Mouse (Mus musculus): ENCODE results near the gene Acot1. TPM values are rescaled to one million over a fixed set of nuclear protein-coding genes. Genes with fewer than 3 reads are reported as not detected.
"Not testable (repeated sequence)": the region's sequence is repeated elsewhere in the genome, so short reads cannot be mapped to it uniquely, and the experiment has no call there.

Gene Acot1
- polyA plus RNA-seq, 1 experiment from 2014 or later = 43.9 TPM

- not testable (repeated sequence) for H3K27me3 ChIP-seq; H3K4me3 ChIP-seq (replicated peaks); ATAC-seq (ENCODE audit: insufficient number of reproducible peaks, insufficient read depth, low FRiP score, low TSS enrichment, low read depth); H3K4me2 ChIP-seq; H3K9me3 ChIP-seq; H3K4me1 ChIP-seq (replicated peaks); H3K36me3 ChIP-seq; H3K27ac ChIP-seq; H3K9ac ChIP-seq (replicated peaks)
- 94% methylated on average over 4 of the region's 4 CpGs for WGBS
These were observed 13.0 kb downstream of the Acot1 start for GRCm38 (mm10) chr12:84022266-84022665.

GRCm38 (mm10) chr12:84023052-84023745, 13.9 kb downstream of the Acot1 start:
- Histone ChIP-seq H3K4me3 (replicated peaks) (no peak overlapping the region), H3K27me3 (no peaks in the 10 kb centered on the region), H3K27ac (peak overlapping the region; percentile 56), H3K36me3 (no peaks in the 10 kb centered on the region), H3K4me1 (replicated peaks) (no peaks in the 10 kb centered on the region), H3K4me2 (no peak overlapping the region), H3K9ac (replicated peaks) (no peak overlapping the region), H3K9me3 (no peaks in the 10 kb centered on the region)
- 80% methylated on average over 9 of the region's 9 CpGs for WGBS
- no peak for ATAC-seq (ENCODE audit: insufficient number of reproducible peaks, insufficient read depth, low FRiP score, low TSS enrichment, low read depth)

- Histone ChIP-seq H3K4me2 (no peak overlapping the region), H3K4me3 (replicated peaks) (no peak overlapping the region), H3K36me3 (no peaks in the 10 kb centered on the region), H3K4me1 (replicated peaks) (no peaks in the 10 kb centered on the region), H3K9me3 (no peaks in the 10 kb centered on the region), H3K9ac (replicated peaks) (no peak overlapping the region), H3K27ac (no peak overlapping the region), H3K27me3 (no peaks in the 10 kb centered on the region)
- 81% methylated on average over 7 of the region's 7 CpGs for WGBS
- ATAC-seq (ENCODE audit: insufficient number of reproducible peaks, insufficient read depth, low FRiP score, low TSS enrichment, low read depth) = no peak
These were observed 16.6 kb downstream of the Acot1 start for GRCm38 (mm10) chr12:84025888-84026287.

- not testable (repeated sequence) for ATAC-seq (ENCODE audit: insufficient number of reproducible peaks, insufficient read depth, low FRiP score, low TSS enrichment, low read depth); H3K4me2 ChIP-seq; H3K4me1 ChIP-seq (replicated peaks); H3K9me3 ChIP-seq; H3K27me3 ChIP-seq; H3K9ac ChIP-seq (replicated peaks); H3K36me3 ChIP-seq; H3K4me3 ChIP-seq (replicated peaks); H3K27ac ChIP-seq
- WGBS = 70% methylated on average over 3 of the region's 3 CpGs
These were observed 19.0 kb downstream of the Acot1 start for GRCm38 (mm10) chr12:84028328-84028727.

- 95% methylated on average over 1 of the region's 1 CpGs for WGBS
- not testable (repeated sequence) for H3K4me3 ChIP-seq (replicated peaks); H3K9ac ChIP-seq (replicated peaks); H3K4me1 ChIP-seq (replicated peaks); H3K36me3 ChIP-seq; ATAC-seq (ENCODE audit: insufficient number of reproducible peaks, insufficient read depth, low FRiP score, low TSS enrichment, low read depth); H3K27ac ChIP-seq; H3K4me2 ChIP-seq; H3K9me3 ChIP-seq; H3K27me3 ChIP-seq
These were observed 19.8 kb downstream of the Acot1 start for GRCm38 (mm10) chr12:84029043-84029442.

GRCm38 (mm10) chr12:84030659-84031332, 21.5 kb downstream of the Acot1 start:
- Histone ChIP-seq H3K4me3 (replicated peaks) (no peak overlapping the region), H3K4me2 (no peak overlapping the region), H3K27ac (no peak overlapping the region), H3K9me3 (no peaks in the 10 kb centered on the region), H3K4me1 (replicated peaks) (no peaks in the 10 kb centered on the region), H3K36me3 (no peaks in the 10 kb centered on the region), H3K9ac (replicated peaks) (no peak overlapping the region), H3K27me3 (no peaks in the 10 kb centered on the region)
- no peak for ATAC-seq (ENCODE audit: insufficient number of reproducible peaks, insufficient read depth, low FRiP score, low TSS enrichment, low read depth)
- 74% methylated on average over 4 of the region's 4 CpGs for WGBS

- peaks cover 6% of the 10 kb centered on the region; the same call in 1 of the 2 replicates for H3K27me3 ChIP-seq
- H3K4me2 ChIP-seq = no peak overlapping the region
- ATAC-seq (ENCODE audit: insufficient number of reproducible peaks, insufficient read depth, low FRiP score, low TSS enrichment, low read depth) = no peak
- no peaks in the 10 kb centered on the region for H3K36me3 ChIP-seq
- 89% methylated on average over 4 of the region's 4 CpGs for WGBS
- H3K9me3 ChIP-seq = no peaks in the 10 kb centered on the region
- H3K4me3 ChIP-seq (replicated peaks) = no peak overlapping the region
- H3K4me1 ChIP-seq (replicated peaks) = no peaks in the 10 kb centered on the region
- no peak overlapping the region for H3K27ac ChIP-seq
- H3K9ac ChIP-seq (replicated peaks) = no peak overlapping the region
These were observed 23.6 kb downstream of the Acot1 start for GRCm38 (mm10) chr12:84032854-84033253.

- not testable (repeated sequence) for H3K36me3 ChIP-seq; ATAC-seq (ENCODE audit: insufficient number of reproducible peaks, insufficient read depth, low FRiP score, low TSS enrichment, low read depth); H3K4me3 ChIP-seq (replicated peaks); H3K27me3 ChIP-seq; H3K4me1 ChIP-seq (replicated peaks); H3K9me3 ChIP-seq; H3K27ac ChIP-seq; H3K4me2 ChIP-seq; H3K9ac ChIP-seq (replicated peaks)
- 76% methylated on average over 2 of the region's 2 CpGs for WGBS
These were observed 24.0 kb downstream of the Acot1 start for GRCm38 (mm10) chr12:84033302-84033701.

- Histone ChIP-seq H3K27me3 (peaks cover 9% of the 10 kb centered on the region; the same call in 1 of the 2 replicates), H3K9me3 (no peaks in the 10 kb centered on the region), H3K36me3 (no peaks in the 10 kb centered on the region), H3K4me2 (no peak overlapping the region), H3K9ac (replicated peaks) (no peak overlapping the region), H3K4me3 (replicated peaks) (no peak overlapping the region), H3K4me1 (replicated peaks) (no peaks in the 10 kb centered on the region), H3K27ac (no peak overlapping the region)
- WGBS = 55% methylated on average over 4 of the region's 4 CpGs
- ATAC-seq (ENCODE audit: insufficient number of reproducible peaks, insufficient read depth, low FRiP score, low TSS enrichment, low read depth) = no peak
These were observed 24.8 kb downstream of the Acot1 start for GRCm38 (mm10) chr12:84034108-84034507.

GRCm38 (mm10) chr12:84038241-84038640, 29.0 kb downstream of the Acot1 start, which contains the start of gene Acot4:
Acot4 (plus strand) TSS chr12:84038379.
- not testable (repeated sequence) for H3K27ac ChIP-seq; H3K36me3 ChIP-seq; H3K27me3 ChIP-seq; H3K4me1 ChIP-seq (replicated peaks); ATAC-seq (ENCODE audit: insufficient number of reproducible peaks, insufficient read depth, low FRiP score, low TSS enrichment, low read depth)
- WGBS = 5% methylated on average over 32 of the region's 32 CpGs
- Histone ChIP-seq H3K4me3 (replicated peaks) (peak within 1 kb of the TSS; percentile 46), H3K9me3 (peaks cover 16% of the 10 kb centered on the region; the same call in 1 of the 2 replicates), H3K4me2 (peak within 1 kb of the TSS; percentile 69), H3K9ac (replicated peaks) (peak within 1 kb of the TSS; percentile 54)

- ATAC-seq (ENCODE audit: insufficient number of reproducible peaks, insufficient read depth, low FRiP score, low TSS enrichment, low read depth); H3K4me1 ChIP-seq (replicated peaks); H3K27ac ChIP-seq; H3K27me3 ChIP-seq; H3K36me3 ChIP-seq: not testable (repeated sequence)
- 4% methylated on average over 39 of the region's 39 CpGs for WGBS
- Histone ChIP-seq H3K4me3 (replicated peaks) (peak within 1 kb of the TSS; percentile 46), H3K4me2 (peak within 1 kb of the TSS; percentile 69), H3K9ac (replicated peaks) (peak within 1 kb of the TSS; percentile 54), H3K9me3 (peaks cover 16% of the 10 kb centered on the region; the same call in 1 of the 2 replicates)
These were observed 29.4 kb downstream of the Acot1 start, which contains the start of gene Gm49366 for GRCm38 (mm10) chr12:84038691-84039111. Gm49366 (plus strand) TSS chr12:84038935.

All from limb, embryonic 12.5 days (tissue).